In genomic region chr1:172489585-172490250, GRCm38 (mm10) we compare ENCODE assay signal across 8 mouse cellular contexts. TPM values are rescaled to one million over a fixed set of nuclear protein-coding genes. Genes with fewer than 3 reads are reported as not detected.
DNase-seq lines count a peak whose midpoint lies in the region; ATAC-seq and TF ChIP-seq lines count a peak whose summit lies in the region.

No protein-coding gene starts in this region.

- 58% methylated on average over 12 of the region's 12 CpGs for WGBS in cerebellum, adult 2 months
- 50% methylated on average over 12 of the region's 12 CpGs for WGBS in lung, embryonic 16.5 days
- WGBS in liver, embryonic 15.5 days (ENCODE audit: insufficient replicate concordance): 47% methylated on average over 12 of the region's 12 CpGs
- 57% methylated on average over 12 of the region's 12 CpGs for WGBS in stomach, embryonic 16.5 days

- no peaks in the 10 kb centered on the region for H3K27me3 ChIP-seq in cerebellum, adult 2 months (ENCODE audit: control insufficient read depth, insufficient read depth, low read length)
- no peaks in the 10 kb centered on the region for H3K27me3 ChIP-seq in lung, embryonic 16.5 days (ENCODE audit: control insufficient read depth, insufficient read depth, low read depth, low read length)
- H3K27me3 ChIP-seq in liver, embryonic 15.5 days: no peaks in the 10 kb centered on the region; the same call in 1 of the 2 replicates
- H3K27me3 ChIP-seq in stomach, embryonic 16.5 days (ENCODE audit: control insufficient read depth, insufficient read depth, low read length): no peaks in the 10 kb centered on the region

- H3K4me2 ChIP-seq in lung, embryonic 16.5 days (ENCODE audit: low read depth, low read length): peak overlapping the region; percentile 61
- peak overlapping the region; percentile 45; the same call in 1 of the 2 replicates for H3K4me2 ChIP-seq in liver, embryonic 15.5 days
- H3K4me2 ChIP-seq in stomach, embryonic 16.5 days (ENCODE audit: low read depth, low read length): peak overlapping the region; percentile 54

- ATAC-seq in lung, embryonic 16.5 days (ENCODE audit: low read depth): peak; percentile 41
- ATAC-seq in liver, embryonic 15.5 days (ENCODE audit: insufficient read depth): no peak
- ATAC-seq in stomach, embryonic 16.5 days (ENCODE audit: insufficient read depth, low FRiP score): peak; percentile 6; the same call in 1 of the 2 replicates

- H3K9ac ChIP-seq in lung, embryonic 16.5 days (ENCODE audit: low read length): peak overlapping the region; percentile 53
- no peak overlapping the region for H3K9ac ChIP-seq in liver, embryonic 15.5 days
- peak overlapping the region; percentile 61 for H3K9ac ChIP-seq in stomach, embryonic 16.5 days (ENCODE audit: low read length)

- DNase-seq in cerebellum, adult 2 months: no peak
- no peak for DNase-seq in cerebellum, postnatal 10 days
- no peak for DNase-seq in lung, postnatal 10 days
- DNase-seq in frontal cortex, adult 2 months (ENCODE audit: extremely low spot score in 1 of 2, low spot score in 1 of 2): no peak
- no peak for DNase-seq in MN1 (ENCODE audit: low spot score)

- no peaks in the 10 kb centered on the region for H3K36me3 ChIP-seq in lung, embryonic 16.5 days (ENCODE audit: control insufficient read depth, insufficient read depth, low read length)
- no peaks in the 10 kb centered on the region for H3K36me3 ChIP-seq in liver, embryonic 15.5 days (replicated peaks)
- H3K36me3 ChIP-seq in stomach, embryonic 16.5 days (ENCODE audit: control insufficient read depth, insufficient read depth, low read length): 0 out of 2 replicates have a peak, but pooled peaks cover 3% of the 10 kb centered on the region

- no peaks in the 10 kb centered on the region for H3K9me3 ChIP-seq in lung, embryonic 16.5 days (ENCODE audit: control insufficient read depth, low read length)
- no peaks in the 10 kb centered on the region for H3K9me3 ChIP-seq in liver, embryonic 15.5 days (replicated peaks)
- no peaks in the 10 kb centered on the region for H3K9me3 ChIP-seq in stomach, embryonic 16.5 days (replicated peaks; ENCODE audit: control insufficient read depth, low read length)

- H3K4me3 ChIP-seq in cerebellum, adult 2 months (replicated peaks; ENCODE audit: insufficient read depth, low read depth, low read length): peak overlapping the region; percentile 76
- peak overlapping the region; percentile 42; the same call in 1 of the 2 replicates for H3K4me3 ChIP-seq in lung, embryonic 16.5 days (ENCODE audit: low read length)
- no peak overlapping the region for H3K4me3 ChIP-seq in liver, embryonic 15.5 days (replicated peaks)
- peak overlapping the region; percentile 32 for H3K4me3 ChIP-seq in stomach, embryonic 16.5 days (replicated peaks; ENCODE audit: low read length)

- TF ChIP-seq CTCF in cerebellum, adult 2 months (IDR thresholded peaks at IDR 0.05; ENCODE audit: borderline replicate concordance, insufficient read depth, low read depth, low read length): no peak

- H3K4me1 ChIP-seq in cerebellum, adult 2 months (ENCODE audit: control insufficient read depth, insufficient read depth, low read length): no peaks in the 10 kb centered on the region
- peaks cover 5% of the 10 kb centered on the region for H3K4me1 ChIP-seq in lung, embryonic 16.5 days (replicated peaks; ENCODE audit: control insufficient read depth, insufficient read depth, low read length)
- H3K4me1 ChIP-seq in liver, embryonic 15.5 days (replicated peaks): no peaks in the 10 kb centered on the region
- peaks cover 12% of the 10 kb centered on the region; the same call in 1 of the 2 replicates for H3K4me1 ChIP-seq in stomach, embryonic 16.5 days (ENCODE audit: control insufficient read depth, insufficient read depth, low read length)

- no peak overlapping the region for H3K27ac ChIP-seq in cerebellum, adult 2 months (ENCODE audit: insufficient read depth, low read length)
- no peak overlapping the region for H3K27ac ChIP-seq in lung, embryonic 16.5 days (ENCODE audit: low read length)
- H3K27ac ChIP-seq in liver, embryonic 15.5 days (replicated peaks): no peak overlapping the region
- H3K27ac ChIP-seq in stomach, embryonic 16.5 days (ENCODE audit: low read length): no peak overlapping the region

- TF ChIP-seq POLR2A in cerebellum, adult 2 months (IDR thresholded peaks at IDR 0.05; ENCODE audit: borderline replicate concordance, insufficient read depth, low read length): no peak

RNA-seq across cellular contexts. Expression of gene Igsf9, which starts 8.1 kb away (rescaled TPM):
- polyA plus RNA-seq in cerebellum, adult 2 months (2012; rRNA removed): 1.9 and 2.2 TPM in 2 replicates
- 17.4 and 20.4 TPM in 2 replicates for polyA plus RNA-seq in lung, embryonic 16.5 days (2015; fragmentation: Nextera tagmentation; extraction: Ambion mirVana)
- 0.96 and 1.2 TPM in 2 replicates for polyA plus RNA-seq in liver, embryonic 15.5 days (2015; fragmentation: Nextera tagmentation; extraction: Ambion mirVana)
- 51.6 and 55.3 TPM in 2 replicates for polyA plus RNA-seq in stomach, embryonic 16.5 days (2015; fragmentation: Nextera tagmentation; extraction: Ambion mirVana)
- polyA plus RNA-seq in frontal cortex, adult 2 months (2012; rRNA removed): 13.3 and 16.3 TPM in 2 replicates

RNA-seq across cellular contexts. Expression of gene Tagln2, which starts 10.1 kb away (rescaled TPM):
- 12.9 and 13.0 TPM in 2 replicates for polyA plus RNA-seq in cerebellum, adult 2 months (2012; rRNA removed)
- polyA plus RNA-seq in lung, embryonic 16.5 days (2015; fragmentation: Nextera tagmentation; extraction: Ambion mirVana): 662 and 695 TPM in 2 replicates
- polyA plus RNA-seq in liver, embryonic 15.5 days (2015; fragmentation: Nextera tagmentation; extraction: Ambion mirVana): 121 and 125 TPM in 2 replicates
- polyA plus RNA-seq in stomach, embryonic 16.5 days (2015; fragmentation: Nextera tagmentation; extraction: Ambion mirVana): 377 and 446 TPM in 2 replicates
- polyA plus RNA-seq in frontal cortex, adult 2 months (2012; rRNA removed): 19.1 and 19.9 TPM in 2 replicates

RNA-seq across cellular contexts. Expression of gene Slamf9, which starts 14.6 kb away (rescaled TPM):
- polyA plus RNA-seq in cerebellum, adult 2 months (2012; rRNA removed): 0.74 and 0.87 TPM in 2 replicates
- 0.57 and 0.64 TPM in 2 replicates for polyA plus RNA-seq in lung, embryonic 16.5 days (2015; fragmentation: Nextera tagmentation; extraction: Ambion mirVana)
- 0.78 and 1.2 TPM in 2 replicates for polyA plus RNA-seq in liver, embryonic 15.5 days (2015; fragmentation: Nextera tagmentation; extraction: Ambion mirVana)
- 0.59 and 0.91 TPM in 2 replicates for polyA plus RNA-seq in stomach, embryonic 16.5 days (2015; fragmentation: Nextera tagmentation; extraction: Ambion mirVana)
- 1.1 and 1.8 TPM in 2 replicates for polyA plus RNA-seq in frontal cortex, adult 2 months (2012; rRNA removed)

RNA-seq across cellular contexts. Expression of gene Cfap45, which starts 30.9 kb away (rescaled TPM):
- 1.00 and 1.0 TPM in 2 replicates for polyA plus RNA-seq in cerebellum, adult 2 months (2012; rRNA removed)
- 15.4 and 19.2 TPM in 2 replicates for polyA plus RNA-seq in lung, embryonic 16.5 days (2015; fragmentation: Nextera tagmentation; extraction: Ambion mirVana)
- 0.29 and 0.43 TPM in 2 replicates for polyA plus RNA-seq in liver, embryonic 15.5 days (2015; fragmentation: Nextera tagmentation; extraction: Ambion mirVana)
- polyA plus RNA-seq in stomach, embryonic 16.5 days (2015; fragmentation: Nextera tagmentation; extraction: Ambion mirVana): 2.6 and 3.1 TPM in 2 replicates
- polyA plus RNA-seq in frontal cortex, adult 2 months (2012; rRNA removed): 3.4 and 4.5 TPM in 2 replicates
